Mouse (Mus musculus): Measurements from ENCODE around the gene Tmtc1. TPM values are rescaled to one million over a fixed set of nuclear protein-coding genes. Genes with fewer than 3 reads are reported as not detected.

Tmtc1 gene
- polyA plus RNA-seq, 1 experiment from 2014 or later, result 0.66 TPM

GRCm38 (mm10) chr6:148363162-148363561 lies 81.0 kb downstream of the Tmtc1 start:
- no peak overlapping the region for H3K4me2 ChIP-seq (ENCODE audit: low read depth, low read length)
- H3K9ac ChIP-seq (ENCODE audit: low read depth, low read length), result no peak overlapping the region
- H3K27ac ChIP-seq (ENCODE audit: low read length), result no peak overlapping the region
- H3K27me3 ChIP-seq (replicated peaks; ENCODE audit: control insufficient read depth, insufficient read depth, low read length), result no peaks in the 10 kb centered on the region
- H3K4me3 ChIP-seq (ENCODE audit: low read length), result no peak overlapping the region
- ATAC-seq, result no peak
- H3K36me3 ChIP-seq (ENCODE audit: control insufficient read depth, insufficient read depth, low read length), result no peaks in the 10 kb centered on the region
- H3K4me1 ChIP-seq (ENCODE audit: control insufficient read depth, insufficient read depth, low read length), result 0 out of 2 replicates have a peak, but pooled peaks cover 3% of the 10 kb centered on the region
- 66% methylated on average over 1 of the region's 1 CpGs for WGBS
- H3K9me3 ChIP-seq (ENCODE audit: control insufficient read depth, low read length), result no peaks in the 10 kb centered on the region

- no peak for ATAC-seq
- no peak overlapping the region for H3K27ac ChIP-seq (ENCODE audit: low read length)
- WGBS, result 61% methylated on average over 3 of the region's 3 CpGs
These were observed 81.7 kb downstream of the Tmtc1 start for GRCm38 (mm10) chr6:148362475-148362874.

GRCm38 (mm10) chr6:148359348-148359905 lies 84.8 kb downstream of the Tmtc1 start:
- WGBS, result 85% methylated on average over 7 of the region's 7 CpGs
- ATAC-seq, result no peak
- Histone ChIP-seq H3K9ac (ENCODE audit: low read depth, low read length) (no peak overlapping the region), H3K4me1 (ENCODE audit: control insufficient read depth, insufficient read depth, low read length) (peaks cover 3% of the 10 kb centered on the region; the same call in 1 of the 2 replicates), H3K4me2 (ENCODE audit: low read depth, low read length) (no peak overlapping the region), H3K9me3 (ENCODE audit: control insufficient read depth, low read length) (no peaks in the 10 kb centered on the region), H3K36me3 (ENCODE audit: control insufficient read depth, insufficient read depth, low read length) (peaks cover 4% of the 10 kb centered on the region; the same call in 1 of the 2 replicates), H3K27ac (ENCODE audit: low read length) (no peak overlapping the region), H3K27me3 (replicated peaks; ENCODE audit: control insufficient read depth, insufficient read depth, low read length) (no peaks in the 10 kb centered on the region), H3K4me3 (ENCODE audit: low read length) (no peak overlapping the region)

More at GRCm38 (mm10) chr6:148362475-148362874, 81.7 kb downstream of the Tmtc1 start:
- H3K9me3 ChIP-seq (ENCODE audit: control insufficient read depth, low read length), result no peaks in the 10 kb centered on the region
- 0 out of 2 replicates have a peak, but pooled peaks cover 3% of the 10 kb centered on the region for H3K4me1 ChIP-seq (ENCODE audit: control insufficient read depth, insufficient read depth, low read length)
- H3K4me3 ChIP-seq (ENCODE audit: low read length), result no peak overlapping the region
- no peaks in the 10 kb centered on the region for H3K27me3 ChIP-seq (replicated peaks; ENCODE audit: control insufficient read depth, insufficient read depth, low read length)
- H3K36me3 ChIP-seq (ENCODE audit: control insufficient read depth, insufficient read depth, low read length), result no peaks in the 10 kb centered on the region
- H3K9ac ChIP-seq (ENCODE audit: low read depth, low read length), result no peak overlapping the region
- no peak overlapping the region for H3K4me2 ChIP-seq (ENCODE audit: low read depth, low read length)

GRCm38 (mm10) chr6:148358580-148359246 lies 85.5 kb downstream of the Tmtc1 start:
- WGBS, result 61% methylated on average over 10 of the region's 12 CpGs
- no peak overlapping the region for H3K27ac ChIP-seq (ENCODE audit: low read length)
- H3K36me3 ChIP-seq (ENCODE audit: control insufficient read depth, insufficient read depth, low read length), result peaks cover 4% of the 10 kb centered on the region; the same call in 1 of the 2 replicates
- H3K4me1 ChIP-seq (ENCODE audit: control insufficient read depth, insufficient read depth, low read length), result peaks cover 3% of the 10 kb centered on the region; the same call in 1 of the 2 replicates
- H3K27me3 ChIP-seq (replicated peaks; ENCODE audit: control insufficient read depth, insufficient read depth, low read length), result no peaks in the 10 kb centered on the region
- no peak overlapping the region for H3K4me2 ChIP-seq (ENCODE audit: low read depth, low read length)
- no peak overlapping the region for H3K9ac ChIP-seq (ENCODE audit: low read depth, low read length)
- ATAC-seq, result no peak
- H3K9me3 ChIP-seq (ENCODE audit: control insufficient read depth, low read length), result no peaks in the 10 kb centered on the region
- H3K4me3 ChIP-seq (ENCODE audit: low read length), result no peak overlapping the region

GRCm38 (mm10) chr6:148356141-148356540 lies 88.0 kb downstream of the Tmtc1 start:
- Histone ChIP-seq H3K9ac (ENCODE audit: low read depth, low read length) (no peak overlapping the region), H3K4me2 (ENCODE audit: low read depth, low read length) (no peak overlapping the region), H3K27ac (ENCODE audit: low read length) (no peak overlapping the region), H3K4me3 (ENCODE audit: low read length) (no peak overlapping the region), H3K9me3 (ENCODE audit: control insufficient read depth, low read length) (no peaks in the 10 kb centered on the region), H3K4me1 (ENCODE audit: control insufficient read depth, insufficient read depth, low read length) (peaks cover 3% of the 10 kb centered on the region; the same call in 1 of the 2 replicates), H3K36me3 (ENCODE audit: control insufficient read depth, insufficient read depth, low read length) (peaks cover 4% of the 10 kb centered on the region; the same call in 1 of the 2 replicates), H3K27me3 (replicated peaks; ENCODE audit: control insufficient read depth, insufficient read depth, low read length) (no peaks in the 10 kb centered on the region)
- ATAC-seq, result no peak

- peaks cover 3% of the 10 kb centered on the region; the same call in 1 of the 2 replicates for H3K4me1 ChIP-seq (ENCODE audit: control insufficient read depth, insufficient read depth, low read length)
- H3K27me3 ChIP-seq (replicated peaks; ENCODE audit: control insufficient read depth, insufficient read depth, low read length), result no peaks in the 10 kb centered on the region
- peaks cover 4% of the 10 kb centered on the region; the same call in 1 of the 2 replicates for H3K36me3 ChIP-seq (ENCODE audit: control insufficient read depth, insufficient read depth, low read length)
- peak; percentile 89 for ATAC-seq
- H3K9me3 ChIP-seq (ENCODE audit: control insufficient read depth, low read length), result no peaks in the 10 kb centered on the region
- WGBS, result 37% methylated on average over 85 of the region's 85 CpGs
- H3K4me3 ChIP-seq (ENCODE audit: low read length), result peak overlapping the region; percentile 52
- H3K27ac ChIP-seq (ENCODE audit: low read length), result no peak overlapping the region
- peak overlapping the region; percentile 58 for H3K4me2 ChIP-seq (ENCODE audit: low read depth, low read length)
- H3K9ac ChIP-seq (ENCODE audit: low read depth, low read length), result peak overlapping the region; percentile 67
These were observed 89.4 kb downstream of the Tmtc1 start for GRCm38 (mm10) chr6:148354509-148355474.

GRCm38 (mm10) chr6:148354151-148354508 lies 90.1 kb downstream of the Tmtc1 start:
- WGBS, result 85% methylated on average over 16 of the region's 16 CpGs
- ATAC-seq, result peak; percentile 13; the same call in 1 of the 2 replicates
- no peak overlapping the region for H3K9ac ChIP-seq (ENCODE audit: low read depth, low read length)
- peaks cover 3% of the 10 kb centered on the region; the same call in 1 of the 2 replicates for H3K4me1 ChIP-seq (ENCODE audit: control insufficient read depth, insufficient read depth, low read length)
- peak overlapping the region; percentile 58; the same call in 1 of the 2 replicates for H3K4me2 ChIP-seq (ENCODE audit: low read depth, low read length)
- peaks cover 4% of the 10 kb centered on the region; the same call in 1 of the 2 replicates for H3K36me3 ChIP-seq (ENCODE audit: control insufficient read depth, insufficient read depth, low read length)
- H3K9me3 ChIP-seq (ENCODE audit: control insufficient read depth, low read length), result no peaks in the 10 kb centered on the region
- peak overlapping the region; percentile 52 for H3K4me3 ChIP-seq (ENCODE audit: low read length)
- no peak overlapping the region for H3K27ac ChIP-seq (ENCODE audit: low read length)
- no peaks in the 10 kb centered on the region for H3K27me3 ChIP-seq (replicated peaks; ENCODE audit: control insufficient read depth, insufficient read depth, low read length)

GRCm38 (mm10) chr6:148345001-148345400 lies 99.2 kb downstream of the Tmtc1 start:
- H3K9ac ChIP-seq (ENCODE audit: low read depth, low read length), result no peak overlapping the region
- H3K9me3 ChIP-seq (ENCODE audit: control insufficient read depth, low read length), result no peaks in the 10 kb centered on the region
- no peak overlapping the region for H3K4me2 ChIP-seq (ENCODE audit: low read depth, low read length)
- no peaks in the 10 kb centered on the region for H3K27me3 ChIP-seq (replicated peaks; ENCODE audit: control insufficient read depth, insufficient read depth, low read length)
- H3K4me3 ChIP-seq (ENCODE audit: low read length), result no peak overlapping the region
- no peaks in the 10 kb centered on the region for H3K36me3 ChIP-seq (ENCODE audit: control insufficient read depth, insufficient read depth, low read length)
- 84% methylated on average over 3 of the region's 3 CpGs for WGBS
- no peak overlapping the region for H3K27ac ChIP-seq (ENCODE audit: low read length)
- no peak for ATAC-seq
- no peaks in the 10 kb centered on the region for H3K4me1 ChIP-seq (ENCODE audit: control insufficient read depth, insufficient read depth, low read length)

GRCm38 (mm10) chr6:148342191-148342590 lies 102.0 kb downstream of the Tmtc1 start:
- no peak for ATAC-seq
- WGBS, result 83% methylated on average over 2 of the region's 2 CpGs
- Histone ChIP-seq H3K27ac (ENCODE audit: low read length) (no peak overlapping the region), H3K36me3 (ENCODE audit: control insufficient read depth, insufficient read depth, low read length) (no peaks in the 10 kb centered on the region), H3K9me3 (ENCODE audit: control insufficient read depth, low read length) (no peaks in the 10 kb centered on the region), H3K4me1 (ENCODE audit: control insufficient read depth, insufficient read depth, low read length) (no peaks in the 10 kb centered on the region), H3K9ac (ENCODE audit: low read depth, low read length) (no peak overlapping the region), H3K4me2 (ENCODE audit: low read depth, low read length) (no peak overlapping the region), H3K4me3 (ENCODE audit: low read length) (no peak overlapping the region), H3K27me3 (replicated peaks; ENCODE audit: control insufficient read depth, insufficient read depth, low read length) (no peaks in the 10 kb centered on the region)

Measured in intestine, embryonic 16.5 days (tissue).